Mouse (Mus musculus) right cerebral cortex, postnatal 36 days (tissue): ENCODE measurements around the gene Rbfox1.

Experiments
- DNase-seq, 2 experiments: peaks; one replicate each; pipeline ENCODE4 v3.0.0; 2022; ENCODE audit warnings: low spot score in 2 of 2, mixed read lengths in 1 of 2

The Rbfox1 gene

GRCm38 (mm10) chr16:7036566-7036965 lies 1151.4 kb downstream of the Rbfox1 start:
- no peak for DNase-seq

GRCm38 (mm10) chr16:7036988-7037387 lies 1151.8 kb downstream of the Rbfox1 start:
- no peak for DNase-seq

- no peak for DNase-seq
Measured at GRCm38 (mm10) chr16:7038639-7039260, 1153.6 kb downstream of the Rbfox1 start.

- DNase-seq = peak in 1 of 2 experiments; percentile 41
Measured at GRCm38 (mm10) chr16:7039404-7040367, 1154.5 kb downstream of the Rbfox1 start.

GRCm38 (mm10) chr16:7040691-7041090 lies 1155.5 kb downstream of the Rbfox1 start:
- DNase-seq = no peak

- DNase-seq = no peak
Measured at GRCm38 (mm10) chr16:7047421-7047820, 1162.3 kb downstream of the Rbfox1 start.

GRCm38 (mm10) chr16:7049162-7049971 lies 1164.2 kb downstream of the Rbfox1 start:
- DNase-seq = no peak

- DNase-seq = no peak
Measured at GRCm38 (mm10) chr16:7050945-7051344, 1165.8 kb downstream of the Rbfox1 start.

GRCm38 (mm10) chr16:7051991-7052390 lies 1166.8 kb downstream of the Rbfox1 start:
- no peak for DNase-seq

- DNase-seq = no peak
Measured at GRCm38 (mm10) chr16:7052408-7052807, 1167.3 kb downstream of the Rbfox1 start.

- DNase-seq = no peak
Measured at GRCm38 (mm10) chr16:7057789-7058188, 1172.6 kb downstream of the Rbfox1 start.

GRCm38 (mm10) chr16:7058556-7058955 lies 1173.4 kb downstream of the Rbfox1 start:
- no peak for DNase-seq

GRCm38 (mm10) chr16:7059596-7059995 lies 1174.4 kb downstream of the Rbfox1 start:
- no peak for DNase-seq

- no peak for DNase-seq
Measured at GRCm38 (mm10) chr16:7060864-7061263, 1175.7 kb downstream of the Rbfox1 start.

GRCm38 (mm10) chr16:7062512-7062911 lies 1177.4 kb downstream of the Rbfox1 start:
- DNase-seq = no peak

- DNase-seq = no peak
Measured at GRCm38 (mm10) chr16:7067109-7067508, 1182.0 kb downstream of the Rbfox1 start.

GRCm38 (mm10) chr16:7069599-7069998 lies 1184.4 kb downstream of the Rbfox1 start:
- no peak for DNase-seq

- DNase-seq = no peak
Measured at GRCm38 (mm10) chr16:7074786-7075185, 1189.6 kb downstream of the Rbfox1 start.

GRCm38 (mm10) chr16:7075749-7076148 lies 1190.6 kb downstream of the Rbfox1 start:
- DNase-seq = no peak

GRCm38 (mm10) chr16:7076305-7076704 lies 1191.2 kb downstream of the Rbfox1 start:
- no peak for DNase-seq

GRCm38 (mm10) chr16:7076707-7077106 lies 1191.6 kb downstream of the Rbfox1 start:
- no peak for DNase-seq

GRCm38 (mm10) chr16:7081074-7081568 lies 1196.0 kb downstream of the Rbfox1 start:
- peak in 1 of 2 experiments; percentile 26 for DNase-seq
